Mouse (Mus musculus) embryonic fibroblast, embryonic 13.5 days (primary cell): ENCODE results near the gene Ascl5. TPM values are rescaled to one million over a fixed set of nuclear protein-coding genes. Genes with fewer than 3 reads are reported as not detected.
A peak's percentile ranks its signal among the peaks of the same experiment; 100 is the strongest.

Experiments
- H3K27ac ChIP-seq: 2 replicates; pipeline ENCODE4 v1.5.1; 2012; ENCODE audit warnings: low read length, control low read depth, inconsistent platforms; ENCODE audit not compliant: insufficient read depth
- H3K4me1 ChIP-seq: 2 replicates; pipeline ENCODE4 v1.6.1; 2011; ENCODE audit warnings: low read length; ENCODE audit not compliant: control insufficient read depth, insufficient read depth
- H3K4me3 ChIP-seq: 2 replicates; pipeline ENCODE4 v1.5.1; 2011; ENCODE audit warnings: mild to moderate bottlenecking, control low read depth, low read length; ENCODE audit not compliant: insufficient read depth
- CTCF ChIP-seq: IDR thresholded peaks from 2 replicates; pipeline ENCODE4 v1.5.1; 2011; ENCODE audit warnings: mild to moderate bottlenecking, control low read depth, low read length, moderate library complexity, borderline replicate concordance; ENCODE audit not compliant: insufficient read depth
- POLR2A ChIP-seq: IDR thresholded peaks from 2 replicates; pipeline ENCODE4 v1.6.1; 2011; ENCODE audit warnings: low read depth, mild to moderate bottlenecking, control low read depth, low read length, moderate library complexity
- polyA plus RNA-seq: library from polyadenylated mRNA; stranded (reverse); fragments of >200 nt; gene quantifications from 2 replicates; pipeline ENCODE4 v1.2.4, GENCODE M21; 2011; ENCODE audit warnings: low read depth; ENCODE audit not compliant: missing spikeins, insufficient read length

Gene Ascl5
- polyA plus RNA-seq, 1 experiment = not detected

DNA sequence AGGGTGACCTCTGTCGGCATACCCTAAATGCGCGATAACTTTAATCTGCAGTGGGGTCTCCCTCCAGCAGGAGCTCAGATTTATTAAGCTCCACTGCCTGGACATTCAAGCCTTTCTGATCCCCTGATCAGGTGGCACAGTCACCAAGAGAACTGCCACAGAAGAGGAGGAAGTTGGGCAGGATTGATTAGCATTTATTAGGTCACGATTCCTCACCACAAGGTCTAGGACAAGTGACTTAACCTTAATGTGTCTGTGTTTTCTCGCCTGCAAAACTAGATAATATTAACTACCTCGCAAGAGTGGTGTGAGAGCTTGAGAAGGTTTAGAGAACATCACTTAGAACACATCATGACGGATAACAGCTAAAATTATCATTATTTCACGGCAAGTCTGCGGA, 2.7 kb upstream of the Ascl5 start:
- H3K27ac ChIP-seq = no peak overlapping the region
- H3K4me1 ChIP-seq = peaks cover 2% of the 10 kb centered on the region; the same call in 1 of the 2 replicates
- no peak overlapping the region for H3K4me3 ChIP-seq
- TF ChIP-seq CTCF (no peak), POLR2A (no peak)

DNA sequence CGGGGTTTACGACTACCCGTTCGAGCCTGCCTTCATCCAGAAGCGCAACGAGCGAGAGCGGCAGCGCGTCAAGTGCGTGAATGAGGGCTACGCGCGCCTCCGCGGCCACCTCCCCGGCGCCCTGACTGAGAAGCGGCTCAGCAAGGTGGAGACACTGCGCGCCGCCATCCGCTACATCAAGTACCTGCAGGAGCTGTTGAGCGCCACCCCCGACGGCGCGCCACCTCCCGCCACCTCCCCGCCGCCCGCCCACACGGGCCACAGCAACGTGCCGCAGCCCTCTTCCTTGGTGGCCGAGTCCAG, 360 bp downstream of the Ascl5 start:
- peaks cover 2% of the 10 kb centered on the region; the same call in 1 of the 2 replicates for H3K4me1 ChIP-seq
- H3K4me3 ChIP-seq = no peak overlapping the region
- H3K27ac ChIP-seq = no peak overlapping the region
- TF ChIP-seq POLR2A (no peak), CTCF (no peak)

DNA sequence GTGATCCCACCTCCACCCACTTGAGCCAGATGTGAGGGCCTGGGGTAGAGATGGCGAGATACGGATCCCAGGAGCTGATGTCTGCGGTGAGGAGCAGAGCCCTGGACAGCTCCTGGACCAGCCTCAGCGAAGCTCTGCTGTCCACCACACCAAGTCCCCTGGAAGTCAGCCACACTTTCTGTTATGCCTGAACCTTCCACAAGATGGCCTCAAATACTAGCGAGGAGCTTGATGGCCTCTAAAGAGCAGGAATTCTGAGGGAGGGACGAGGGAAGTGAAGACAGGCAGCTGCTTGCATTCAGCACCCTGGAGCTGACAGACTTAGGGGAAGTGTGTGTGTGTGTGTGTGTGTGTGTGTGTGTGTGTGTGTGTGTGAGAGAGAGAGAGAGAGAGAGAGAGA, 861 bp downstream of the Ascl5 start:
- H3K4me3 ChIP-seq = no peak overlapping the region
- TF ChIP-seq CTCF = peak; percentile 44; the same call in 1 of the 2 replicates
- TF ChIP-seq POLR2A = no peak
- no peak overlapping the region for H3K27ac ChIP-seq
- peaks cover 2% of the 10 kb centered on the region; the same call in 1 of the 2 replicates for H3K4me1 ChIP-seq

DNA sequence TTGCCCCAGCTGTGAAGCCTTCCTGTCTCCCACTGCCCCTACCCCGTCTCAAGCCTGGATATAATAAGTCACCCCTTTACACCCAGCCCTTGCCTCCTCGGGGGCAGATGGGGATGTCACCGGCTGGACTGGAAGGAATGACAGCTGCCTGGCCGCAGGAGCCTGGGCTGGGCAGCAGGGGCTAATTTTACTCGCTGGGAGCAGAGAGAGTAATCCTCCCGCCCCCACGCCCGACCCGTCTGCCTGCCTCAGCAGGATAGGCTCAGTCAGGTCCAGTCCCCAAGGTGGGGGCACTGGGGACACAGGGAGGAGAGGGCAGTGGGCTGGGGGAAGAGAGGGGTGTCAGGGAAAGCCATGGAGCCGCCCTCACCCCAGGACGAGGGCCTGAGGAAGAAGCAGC, 1.9 kb downstream of the Ascl5 start, which contains the start of gene Cacna1s:
Gene Cacna1s (plus strand): TSS at position 204 of the 400 bp plus-strand sequence.
- Histone ChIP-seq H3K27ac (no peak within 1 kb of the TSS), H3K4me1 (peaks cover 2% of the 10 kb centered on the region; the same call in 1 of the 2 replicates), H3K4me3 (no peak within 1 kb of the TSS)
- TF ChIP-seq CTCF = no peak
- TF ChIP-seq POLR2A = no peak

DNA sequence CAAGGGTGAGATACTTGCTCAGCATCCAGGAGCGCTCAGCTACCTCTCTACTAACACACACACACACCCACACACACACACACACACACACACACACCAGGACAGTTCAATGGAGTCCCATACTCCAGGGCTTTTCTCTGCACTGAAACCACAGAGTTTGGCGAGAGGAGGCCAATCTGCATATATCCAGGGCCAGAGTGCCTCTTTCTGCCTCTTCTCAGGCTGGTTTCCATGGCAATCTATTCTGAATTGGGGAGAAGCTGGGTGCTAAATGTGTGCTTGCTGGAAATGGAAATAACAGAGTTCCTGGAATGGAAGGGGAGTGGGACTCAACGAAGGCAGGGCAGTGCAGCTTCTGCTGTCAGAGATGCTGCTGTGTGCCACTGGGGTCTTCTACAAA, 5.2 kb downstream of the Ascl5 start:
- no peak overlapping the region for H3K27ac ChIP-seq
- H3K4me3 ChIP-seq = no peak overlapping the region
- H3K4me1 ChIP-seq = peaks cover under 1% of the 10 kb centered on the region; the same call in 1 of the 2 replicates
- TF ChIP-seq CTCF = no peak
- no peak for TF ChIP-seq POLR2A

DNA sequence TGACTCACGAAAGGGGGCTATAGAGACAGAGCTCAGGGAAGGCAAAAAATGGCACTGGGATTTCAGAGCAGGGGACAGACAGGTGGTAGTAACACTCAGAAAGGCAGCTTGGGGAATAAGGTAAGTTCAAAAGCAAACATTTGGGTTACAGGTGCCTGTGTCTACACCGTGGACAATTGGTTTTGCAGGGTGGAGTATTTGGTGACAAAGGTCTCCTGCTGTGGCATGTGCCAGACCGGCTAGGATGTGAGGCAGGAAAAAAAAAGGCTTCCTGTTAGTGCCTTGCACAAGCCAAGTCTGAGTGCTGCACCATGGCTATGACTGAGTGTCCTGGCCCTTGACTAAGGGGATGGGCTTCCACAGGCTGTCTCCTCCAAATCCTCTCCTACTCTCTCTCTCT, 8.0 kb downstream of the Ascl5 start:
- no peak overlapping the region for H3K4me3 ChIP-seq
- no peaks in the 10 kb centered on the region for H3K4me1 ChIP-seq
- TF ChIP-seq CTCF (no peak), POLR2A (no peak)
- H3K27ac ChIP-seq = no peak overlapping the region

DNA sequence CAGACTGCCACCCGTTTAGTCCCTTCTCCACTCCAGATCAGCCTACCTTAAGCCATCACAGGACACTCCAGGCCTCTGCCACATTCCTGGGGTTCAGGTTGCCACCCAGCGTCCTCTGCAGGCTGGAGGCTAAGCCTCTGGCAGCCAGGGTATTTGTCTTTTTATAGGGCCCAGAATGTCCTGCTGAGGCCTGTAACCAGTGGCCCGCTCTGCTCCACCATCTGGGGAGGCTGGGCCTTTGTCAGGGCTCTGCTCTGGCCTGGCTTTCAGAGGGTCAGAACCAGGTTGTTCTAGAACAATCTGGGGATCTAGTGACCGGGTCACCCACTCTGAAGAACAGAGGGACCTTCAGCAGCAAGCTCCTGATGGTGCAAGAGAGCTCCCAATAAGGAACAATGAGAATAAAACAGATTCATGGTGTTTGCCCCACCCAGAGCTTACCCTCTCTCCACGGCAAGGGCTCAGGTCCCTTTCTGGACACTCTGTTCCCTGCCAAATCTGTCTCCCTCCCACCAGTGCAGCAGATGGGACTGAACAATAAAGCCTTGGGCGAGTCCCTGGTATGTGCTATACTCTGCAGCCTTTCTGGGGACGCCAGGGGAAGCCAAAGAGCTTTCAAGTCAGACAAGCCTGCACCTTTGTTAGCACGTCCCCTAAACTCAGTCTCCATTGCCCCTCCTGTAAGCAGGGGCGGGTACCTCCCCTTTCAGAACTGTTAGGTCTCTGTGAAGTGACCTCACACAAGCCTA, 10.6 kb downstream of the Ascl5 start:
- TF ChIP-seq CTCF (no peak), POLR2A (no peak)
- Histone ChIP-seq H3K4me1 (no peaks in the 10 kb centered on the region), H3K27ac (no peak overlapping the region), H3K4me3 (no peak overlapping the region)

DNA sequence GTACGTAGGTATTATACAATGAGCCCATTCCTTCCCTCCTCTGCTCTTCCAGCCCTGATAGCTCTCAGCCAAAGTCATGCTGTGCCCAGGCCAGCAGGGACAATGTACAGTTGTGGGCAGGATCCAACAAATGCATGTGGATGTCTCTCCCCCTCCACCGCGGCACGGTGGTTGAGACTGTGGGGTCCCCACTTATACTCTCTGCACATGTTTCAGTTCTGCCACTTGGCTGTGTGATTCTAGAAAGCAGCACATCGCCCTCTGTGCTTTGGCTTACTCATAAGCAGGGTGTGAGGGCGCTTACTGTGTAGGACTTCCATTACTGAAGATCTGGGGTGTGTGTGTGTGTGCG, 11.2 kb downstream of the Ascl5 start:
- H3K4me3 ChIP-seq = no peak overlapping the region
- no peak for TF ChIP-seq CTCF
- no peak for TF ChIP-seq POLR2A
- H3K27ac ChIP-seq = no peak overlapping the region
- H3K4me1 ChIP-seq = no peaks in the 10 kb centered on the region

DNA sequence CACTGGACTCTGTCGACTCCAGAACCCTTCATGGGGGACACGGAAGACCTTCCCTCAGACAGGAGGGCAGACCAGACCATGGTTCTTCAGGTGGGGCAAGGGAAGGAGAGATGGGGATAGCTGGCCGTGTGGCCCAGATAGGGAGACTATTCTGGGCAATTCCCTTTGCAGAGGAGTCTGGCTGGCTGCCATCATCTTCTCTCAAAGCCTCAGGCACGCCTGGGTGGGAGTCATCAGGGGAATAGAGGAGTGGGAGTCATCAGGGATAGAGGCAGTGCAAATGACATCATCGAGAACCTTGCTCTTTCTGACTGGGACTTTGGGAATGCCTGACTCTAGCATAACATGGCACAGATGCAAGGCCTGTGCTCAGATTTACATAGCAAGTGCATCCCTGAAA, 13.4 kb downstream of the Ascl5 start:
- Histone ChIP-seq H3K4me3 (no peak overlapping the region), H3K27ac (no peak overlapping the region), H3K4me1 (no peaks in the 10 kb centered on the region)
- TF ChIP-seq POLR2A (no peak), CTCF (no peak)

DNA sequence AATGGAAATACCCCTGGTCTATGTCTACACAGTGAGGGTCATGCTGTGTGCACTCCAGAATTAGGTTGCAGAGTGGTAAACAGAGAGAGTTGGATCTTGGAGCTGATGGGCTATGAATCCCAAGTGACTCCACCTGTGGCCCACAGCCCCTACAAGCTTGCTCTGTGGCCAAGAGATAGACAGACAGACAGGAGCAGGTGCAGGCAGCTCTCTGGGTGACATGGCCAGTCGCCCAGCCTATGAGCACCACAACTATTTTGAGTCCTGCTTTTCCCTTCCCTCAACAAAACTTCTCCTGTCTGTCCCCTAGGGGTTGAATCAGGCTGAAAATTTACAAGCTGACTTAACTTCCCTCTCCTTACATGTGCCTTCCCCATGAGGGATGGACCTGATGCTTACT, 16.0 kb downstream of the Ascl5 start:
- no peak overlapping the region for H3K27ac ChIP-seq
- no peak overlapping the region for H3K4me3 ChIP-seq
- H3K4me1 ChIP-seq = no peaks in the 10 kb centered on the region
- TF ChIP-seq POLR2A (no peak), CTCF (no peak)

DNA sequence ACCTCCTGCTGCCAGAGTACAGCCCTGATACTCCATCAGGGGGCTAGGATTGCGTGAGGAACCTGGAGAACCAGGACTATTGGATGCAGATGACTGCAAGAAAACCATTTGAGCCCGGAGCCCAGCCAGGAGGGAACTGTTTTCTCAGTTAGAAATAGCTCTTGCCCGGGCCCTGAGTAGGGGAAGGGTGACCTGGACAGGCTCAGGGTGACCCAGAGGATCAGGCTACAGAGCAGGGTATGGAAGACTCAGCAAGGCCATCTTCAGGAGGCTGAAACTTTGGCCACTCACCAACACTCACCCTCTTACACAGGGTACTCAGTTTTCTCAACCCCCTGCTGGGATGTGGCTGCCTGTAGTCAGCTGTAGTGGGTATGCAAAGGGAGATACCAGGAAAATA, 17.0 kb downstream of the Ascl5 start:
- no peak overlapping the region for H3K27ac ChIP-seq
- no peak for TF ChIP-seq CTCF
- TF ChIP-seq POLR2A = no peak
- no peak overlapping the region for H3K4me3 ChIP-seq
- H3K4me1 ChIP-seq = no peaks in the 10 kb centered on the region
